Mouse (Mus musculus): ENCODE data around the gene Bptf. TPM values are rescaled to one million over a fixed set of nuclear protein-coding genes. Genes with fewer than 3 reads are reported as not detected.
"Not testable (repeated sequence)": the region's sequence is repeated elsewhere in the genome, so short reads cannot be mapped to it uniquely, and the experiment has no call there.

Bptf gene
- 16.8 and 19.1 TPM in 2 replicates for polyA plus RNA-seq (2015; fragmentation: Nextera tagmentation; extraction: Ambion mirVana)

GRCm38 (mm10) chr11:107131749-107132421 is at the start of gene Bptf:
Gene Bptf, minus strand, starts transcription at chr11:107132127.
- under 1% methylated on average over 37 of the region's 94 CpGs for WGBS

DNA sequence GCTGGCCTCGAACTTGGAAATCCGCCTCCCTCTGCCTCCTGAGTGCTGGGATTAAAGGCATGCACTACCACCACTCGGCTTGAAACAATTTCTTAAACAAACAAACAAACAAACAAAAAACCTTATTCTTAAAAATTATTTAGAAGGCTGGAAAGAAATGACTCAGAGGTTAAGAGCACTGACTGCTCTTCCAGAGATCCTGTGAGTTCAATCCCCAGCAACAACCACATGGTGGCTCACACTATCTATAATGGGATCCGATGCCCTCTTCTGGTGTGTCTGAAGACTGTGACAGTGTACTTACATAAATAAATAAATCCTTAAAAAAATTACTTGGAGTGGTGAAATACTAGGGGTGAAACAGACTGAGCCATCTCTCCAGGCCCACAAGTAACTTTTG is 29.3 kb upstream of the Bptf start:
- Histone ChIP-seq H3K9ac (ENCODE audit: low read depth, low read length) (no peak overlapping the region), H3K4me2 (ENCODE audit: low read depth, low read length) (no peak overlapping the region), H3K4me3 (ENCODE audit: low read length) (no peak overlapping the region), H3K36me3 (ENCODE audit: control insufficient read depth, insufficient read depth, low read length) (no peaks in the 10 kb centered on the region), H3K27ac (ENCODE audit: low read length) (no peak overlapping the region), H3K27me3 (replicated peaks; ENCODE audit: control insufficient read depth, insufficient read depth, low read length) (no peaks in the 10 kb centered on the region), H3K9me3 (ENCODE audit: control insufficient read depth, low read length) (peaks cover 3% of the 10 kb centered on the region; the same call in 1 of the 2 replicates), H3K4me1 (ENCODE audit: control insufficient read depth, insufficient read depth, low read length) (0 out of 2 replicates have a peak, but pooled peaks cover 3% of the 10 kb centered on the region)
- no peak for ATAC-seq
- WGBS = 79% methylated on average over 4 of the region's 4 CpGs

More at GRCm38 (mm10) chr11:107131749-107132421, at the start of gene Bptf:
- H3K9ac ChIP-seq (ENCODE audit: low read depth, low read length) = peak within 1 kb of the TSS; percentile 97
- H3K36me3 ChIP-seq (ENCODE audit: control insufficient read depth, insufficient read depth, low read length) = no peaks in the 10 kb centered on the region
- no peaks in the 10 kb centered on the region for H3K27me3 ChIP-seq (replicated peaks; ENCODE audit: control insufficient read depth, insufficient read depth, low read length)
- H3K4me3 ChIP-seq (ENCODE audit: low read length) = peak within 1 kb of the TSS; percentile 89
- ATAC-seq = peak; percentile 97
- peak within 1 kb of the TSS; percentile 84 for H3K4me2 ChIP-seq (ENCODE audit: low read depth, low read length)
- H3K4me1 ChIP-seq (ENCODE audit: control insufficient read depth, insufficient read depth, low read length) = peaks cover 14% of the 10 kb centered on the region
- peak within 1 kb of the TSS; percentile 96 for H3K27ac ChIP-seq (ENCODE audit: low read length)
- no peaks in the 10 kb centered on the region for H3K9me3 ChIP-seq (ENCODE audit: control insufficient read depth, low read length)

GRCm38 (mm10) chr11:107159034-107159433 is 27.1 kb upstream of the Bptf start:
- no peak for ATAC-seq
- Histone ChIP-seq H3K9me3 (ENCODE audit: control insufficient read depth, low read length) (peaks cover 3% of the 10 kb centered on the region; the same call in 1 of the 2 replicates), H3K36me3 (ENCODE audit: control insufficient read depth, insufficient read depth, low read length) (no peaks in the 10 kb centered on the region), H3K9ac (ENCODE audit: low read depth, low read length) (no peak overlapping the region), H3K4me3 (ENCODE audit: low read length) (no peak overlapping the region), H3K27ac (ENCODE audit: low read length) (no peak overlapping the region), H3K4me1 (ENCODE audit: control insufficient read depth, insufficient read depth, low read length) (0 out of 2 replicates have a peak, but pooled peaks cover 3% of the 10 kb centered on the region), H3K27me3 (replicated peaks; ENCODE audit: control insufficient read depth, insufficient read depth, low read length) (no peaks in the 10 kb centered on the region), H3K4me2 (ENCODE audit: low read depth, low read length) (no peak overlapping the region)
- 57% methylated on average over 1 of the region's 1 CpGs for WGBS

GRCm38 (mm10) chr11:107156977-107157642 is 25.2 kb upstream of the Bptf start:
- Histone ChIP-seq H3K9ac (ENCODE audit: low read depth, low read length) (no peak overlapping the region), H3K4me1 (ENCODE audit: control insufficient read depth, insufficient read depth, low read length) (0 out of 2 replicates have a peak, but pooled peaks cover 3% of the 10 kb centered on the region), H3K9me3 (ENCODE audit: control insufficient read depth, low read length) (peaks cover 3% of the 10 kb centered on the region; the same call in 1 of the 2 replicates), H3K4me2 (ENCODE audit: low read depth, low read length) (no peak overlapping the region), H3K4me3 (ENCODE audit: low read length) (no peak overlapping the region), H3K27me3 (replicated peaks; ENCODE audit: control insufficient read depth, insufficient read depth, low read length) (no peaks in the 10 kb centered on the region), H3K27ac (ENCODE audit: low read length) (no peak overlapping the region; the same call in 1 of the 2 replicates), H3K36me3 (ENCODE audit: control insufficient read depth, insufficient read depth, low read length) (no peaks in the 10 kb centered on the region)
- WGBS = 35% methylated on average over 5 of the region's 5 CpGs
- ATAC-seq = peak; percentile 26

DNA sequence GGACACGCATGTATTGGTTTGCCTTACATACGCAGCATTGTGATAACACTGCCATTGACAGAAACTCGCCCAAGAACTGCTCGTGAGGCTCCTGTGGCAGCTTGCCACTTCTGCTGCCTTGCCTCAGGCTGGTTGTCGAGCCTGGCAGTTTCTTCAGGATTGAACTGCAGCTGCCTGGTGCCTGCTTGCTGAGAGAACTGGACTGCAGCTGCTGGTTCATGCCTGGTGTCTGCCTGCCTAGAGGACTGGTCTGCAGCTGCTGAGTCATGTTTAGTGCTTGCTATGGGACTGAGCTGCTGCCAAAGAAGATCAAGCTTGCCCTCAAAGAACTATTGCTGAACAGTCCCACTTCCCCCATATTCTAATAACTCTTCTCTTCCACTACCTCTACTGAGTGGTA is 23.4 kb upstream of the Bptf start:
- Histone ChIP-seq H3K27me3 (replicated peaks; ENCODE audit: control insufficient read depth, insufficient read depth, low read length) (no peaks in the 10 kb centered on the region), H3K9ac (ENCODE audit: low read depth, low read length) (no peak overlapping the region), H3K4me1 (ENCODE audit: control insufficient read depth, insufficient read depth, low read length) (0 out of 2 replicates have a peak, but pooled peaks cover 3% of the 10 kb centered on the region), H3K4me2 (ENCODE audit: low read depth, low read length) (no peak overlapping the region), H3K27ac (ENCODE audit: low read length) (no peak overlapping the region), H3K36me3 (ENCODE audit: control insufficient read depth, insufficient read depth, low read length) (no peaks in the 10 kb centered on the region), H3K9me3 (ENCODE audit: control insufficient read depth, low read length) (peaks cover 3% of the 10 kb centered on the region; the same call in 1 of the 2 replicates), H3K4me3 (ENCODE audit: low read length) (no peak overlapping the region)
- WGBS = 82% methylated on average over 5 of the region's 5 CpGs
- no peak for ATAC-seq

DNA sequence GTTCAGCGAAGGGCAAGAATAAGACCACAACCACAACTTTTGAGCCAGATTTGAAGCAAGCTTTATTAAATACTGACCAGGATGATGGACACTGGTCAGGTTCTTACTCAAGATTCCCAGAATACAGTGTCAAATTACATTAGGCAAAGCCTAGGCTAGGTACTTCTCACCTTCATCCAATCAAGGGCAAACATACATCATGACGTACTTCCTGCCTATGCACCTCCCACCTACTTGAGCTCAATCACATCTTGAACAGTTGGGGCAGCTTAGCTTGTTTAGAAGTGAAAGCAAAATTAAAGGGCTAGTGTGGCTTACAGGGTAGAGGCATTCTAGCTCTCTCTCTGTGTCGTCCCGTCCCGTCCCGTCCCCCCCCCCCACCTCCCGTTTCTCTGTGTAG is 22.5 kb upstream of the Bptf start:
- no peak for ATAC-seq
- Histone ChIP-seq H3K4me3 (ENCODE audit: low read length) (no peak overlapping the region), H3K4me2 (ENCODE audit: low read depth, low read length) (no peak overlapping the region), H3K27me3 (replicated peaks; ENCODE audit: control insufficient read depth, insufficient read depth, low read length) (no peaks in the 10 kb centered on the region), H3K27ac (ENCODE audit: low read length) (no peak overlapping the region), H3K9ac (ENCODE audit: low read depth, low read length) (no peak overlapping the region), H3K9me3 (ENCODE audit: control insufficient read depth, low read length) (peaks cover 3% of the 10 kb centered on the region; the same call in 1 of the 2 replicates), H3K4me1 (ENCODE audit: control insufficient read depth, insufficient read depth, low read length) (0 out of 2 replicates have a peak, but pooled peaks cover 3% of the 10 kb centered on the region), H3K36me3 (ENCODE audit: control insufficient read depth, insufficient read depth, low read length) (no peaks in the 10 kb centered on the region)
- 77% methylated on average over 7 of the region's 7 CpGs for WGBS

DNA sequence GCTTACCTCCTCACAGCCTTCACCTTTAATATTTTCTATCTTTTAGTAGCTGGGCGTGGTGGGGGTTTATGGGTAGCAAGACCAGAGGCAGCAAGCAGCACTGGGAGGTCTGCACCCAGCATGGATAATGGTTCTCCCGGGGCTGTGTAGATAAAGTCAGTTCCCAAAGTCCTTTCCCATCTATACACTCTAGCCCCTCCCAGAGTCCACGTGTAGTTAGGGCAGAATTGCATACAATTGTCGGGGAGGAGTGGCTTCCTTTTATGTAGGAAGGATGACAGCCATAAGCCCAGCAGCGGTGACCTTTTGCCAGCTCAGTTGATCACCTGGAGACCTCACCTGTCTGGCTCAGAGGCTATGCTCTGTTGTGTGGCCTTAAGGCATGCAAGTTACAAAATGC is 21.7 kb upstream of the Bptf start:
- Histone ChIP-seq H3K4me1 (ENCODE audit: control insufficient read depth, insufficient read depth, low read length) (0 out of 2 replicates have a peak, but pooled peaks cover 3% of the 10 kb centered on the region), H3K9ac (ENCODE audit: low read depth, low read length) (no peak overlapping the region), H3K27ac (ENCODE audit: low read length) (no peak overlapping the region), H3K27me3 (replicated peaks; ENCODE audit: control insufficient read depth, insufficient read depth, low read length) (no peaks in the 10 kb centered on the region), H3K36me3 (ENCODE audit: control insufficient read depth, insufficient read depth, low read length) (no peaks in the 10 kb centered on the region), H3K9me3 (ENCODE audit: control insufficient read depth, low read length) (no peaks in the 10 kb centered on the region), H3K4me2 (ENCODE audit: low read depth, low read length) (no peak overlapping the region), H3K4me3 (ENCODE audit: low read length) (no peak overlapping the region)
- ATAC-seq = peak; percentile 58; the same call in 1 of the 2 replicates
- 65% methylated on average over 5 of the region's 5 CpGs for WGBS

GRCm38 (mm10) chr11:107151809-107152208 is 19.9 kb upstream of the Bptf start:
- Histone ChIP-seq H3K27ac (ENCODE audit: low read length) (no peak overlapping the region), H3K4me3 (ENCODE audit: low read length) (no peak overlapping the region), H3K9me3 (ENCODE audit: control insufficient read depth, low read length) (no peaks in the 10 kb centered on the region), H3K4me2 (ENCODE audit: low read depth, low read length) (no peak overlapping the region), H3K36me3 (ENCODE audit: control insufficient read depth, insufficient read depth, low read length) (no peaks in the 10 kb centered on the region), H3K9ac (ENCODE audit: low read depth, low read length) (no peak overlapping the region), H3K27me3 (replicated peaks; ENCODE audit: control insufficient read depth, insufficient read depth, low read length) (no peaks in the 10 kb centered on the region), H3K4me1 (ENCODE audit: control insufficient read depth, insufficient read depth, low read length) (no peaks in the 10 kb centered on the region)
- WGBS = 78% methylated on average over 7 of the region's 7 CpGs
- no peak for ATAC-seq

DNA sequence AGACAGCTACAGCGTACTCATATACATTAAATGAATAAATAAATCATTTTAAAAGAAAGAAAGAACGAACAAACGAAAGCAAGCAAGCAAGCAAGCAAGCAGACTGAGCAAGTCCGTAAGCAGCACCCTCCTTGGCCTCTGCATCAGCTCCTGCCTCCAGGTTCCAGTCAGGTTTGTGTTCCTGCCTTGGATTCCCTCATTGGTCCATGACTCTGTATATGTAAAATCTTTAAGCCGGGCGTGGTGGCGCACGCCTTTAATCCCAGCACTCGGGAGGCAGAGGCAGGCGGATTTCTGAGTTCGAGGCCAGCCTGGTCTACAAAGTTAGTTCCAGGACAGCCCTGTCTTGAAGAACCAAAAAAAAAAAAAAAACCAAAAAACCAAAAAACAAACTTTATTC is 12.0 kb upstream of the Bptf start:
- not testable (repeated sequence) for H3K4me1 ChIP-seq (ENCODE audit: control insufficient read depth, insufficient read depth, low read length); H3K4me2 ChIP-seq (ENCODE audit: low read depth, low read length); H3K9me3 ChIP-seq (ENCODE audit: control insufficient read depth, low read length); H3K27me3 ChIP-seq (replicated peaks; ENCODE audit: control insufficient read depth, insufficient read depth, low read length); H3K4me3 ChIP-seq (ENCODE audit: low read length); ATAC-seq; H3K9ac ChIP-seq (ENCODE audit: low read depth, low read length); H3K27ac ChIP-seq (ENCODE audit: low read length); H3K36me3 ChIP-seq (ENCODE audit: control insufficient read depth, insufficient read depth, low read length)
- WGBS = 93% methylated on average over 11 of the region's 11 CpGs

Data from intestine, embryonic 16.5 days (tissue).